Mouse (Mus musculus): ENCODE data around the gene Thada.

Thada gene

GRCm38 (mm10) chr17:84370385-84370784, 95.6 kb downstream of the Thada start:
- no peak for DNase-seq (ENCODE audit: low spot score)

- no peak for DNase-seq (ENCODE audit: low spot score)
Observed at GRCm38 (mm10) chr17:84369769-84370168, 96.2 kb downstream of the Thada start.

GRCm38 (mm10) chr17:84368213-84369014, 97.6 kb downstream of the Thada start:
- DNase-seq (ENCODE audit: low spot score), result no peak

- no peak for DNase-seq (ENCODE audit: low spot score)
Observed at GRCm38 (mm10) chr17:84367663-84368062, 98.3 kb downstream of the Thada start.

- peak; percentile 29 for DNase-seq (ENCODE audit: low spot score)
Observed at GRCm38 (mm10) chr17:84365791-84366301, 100.2 kb downstream of the Thada start.

- no peak for DNase-seq (ENCODE audit: low spot score)
Observed at GRCm38 (mm10) chr17:84365006-84365716, 100.8 kb downstream of the Thada start.

GRCm38 (mm10) chr17:84363444-84363843, 102.6 kb downstream of the Thada start:
- no peak for DNase-seq (ENCODE audit: low spot score)

GRCm38 (mm10) chr17:84362581-84363286, 103.3 kb downstream of the Thada start:
- DNase-seq (ENCODE audit: low spot score), result no peak

- DNase-seq (ENCODE audit: low spot score), result no peak
Observed at GRCm38 (mm10) chr17:84361006-84361405, 105.0 kb downstream of the Thada start.

- peak; percentile 18 for DNase-seq (ENCODE audit: low spot score)
Observed at GRCm38 (mm10) chr17:84359810-84360209, 106.2 kb downstream of the Thada start.

- DNase-seq (ENCODE audit: low spot score), result no peak
Observed at GRCm38 (mm10) chr17:84358951-84359644, 106.9 kb downstream of the Thada start.

GRCm38 (mm10) chr17:84357776-84358175, 108.2 kb downstream of the Thada start:
- DNase-seq (ENCODE audit: low spot score), result no peak

GRCm38 (mm10) chr17:84356056-84356887, 109.7 kb downstream of the Thada start:
- no peak for DNase-seq (ENCODE audit: low spot score)

GRCm38 (mm10) chr17:84355006-84355405, 111.0 kb downstream of the Thada start:
- DNase-seq (ENCODE audit: low spot score), result no peak

- no peak for DNase-seq (ENCODE audit: low spot score)
Observed at GRCm38 (mm10) chr17:84353902-84354311, 112.1 kb downstream of the Thada start.

GRCm38 (mm10) chr17:84353224-84353901, 112.6 kb downstream of the Thada start:
- DNase-seq (ENCODE audit: low spot score), result no peak

GRCm38 (mm10) chr17:84352790-84353154, 113.2 kb downstream of the Thada start:
- no peak for DNase-seq (ENCODE audit: low spot score)

GRCm38 (mm10) chr17:84351912-84352789, 113.9 kb downstream of the Thada start:
- DNase-seq (ENCODE audit: low spot score), result no peak

GRCm38 (mm10) chr17:84351276-84351675, 114.7 kb downstream of the Thada start:
- no peak for DNase-seq (ENCODE audit: low spot score)

Data from ovary, postnatal 36 days (tissue).